Mouse (Mus musculus): Measurements from ENCODE around the gene Bmf. TPM values are rescaled to one million over a fixed set of nuclear protein-coding genes. Genes with fewer than 3 reads are reported as not detected.
A peak's percentile ranks its signal among the peaks of the same experiment; 100 is the strongest.

Gene Bmf
- total RNA-seq (2021) (10 to 100 TPM in 1 of 2 experiments, 1 to 10 TPM in 1; 8.9 to 15.9 TPM), polyA plus RNA-seq (2012; rRNA removed) (29.6 and 31.1 TPM in 2 replicates)
- long read RNA-seq: 0 reads

DNA sequence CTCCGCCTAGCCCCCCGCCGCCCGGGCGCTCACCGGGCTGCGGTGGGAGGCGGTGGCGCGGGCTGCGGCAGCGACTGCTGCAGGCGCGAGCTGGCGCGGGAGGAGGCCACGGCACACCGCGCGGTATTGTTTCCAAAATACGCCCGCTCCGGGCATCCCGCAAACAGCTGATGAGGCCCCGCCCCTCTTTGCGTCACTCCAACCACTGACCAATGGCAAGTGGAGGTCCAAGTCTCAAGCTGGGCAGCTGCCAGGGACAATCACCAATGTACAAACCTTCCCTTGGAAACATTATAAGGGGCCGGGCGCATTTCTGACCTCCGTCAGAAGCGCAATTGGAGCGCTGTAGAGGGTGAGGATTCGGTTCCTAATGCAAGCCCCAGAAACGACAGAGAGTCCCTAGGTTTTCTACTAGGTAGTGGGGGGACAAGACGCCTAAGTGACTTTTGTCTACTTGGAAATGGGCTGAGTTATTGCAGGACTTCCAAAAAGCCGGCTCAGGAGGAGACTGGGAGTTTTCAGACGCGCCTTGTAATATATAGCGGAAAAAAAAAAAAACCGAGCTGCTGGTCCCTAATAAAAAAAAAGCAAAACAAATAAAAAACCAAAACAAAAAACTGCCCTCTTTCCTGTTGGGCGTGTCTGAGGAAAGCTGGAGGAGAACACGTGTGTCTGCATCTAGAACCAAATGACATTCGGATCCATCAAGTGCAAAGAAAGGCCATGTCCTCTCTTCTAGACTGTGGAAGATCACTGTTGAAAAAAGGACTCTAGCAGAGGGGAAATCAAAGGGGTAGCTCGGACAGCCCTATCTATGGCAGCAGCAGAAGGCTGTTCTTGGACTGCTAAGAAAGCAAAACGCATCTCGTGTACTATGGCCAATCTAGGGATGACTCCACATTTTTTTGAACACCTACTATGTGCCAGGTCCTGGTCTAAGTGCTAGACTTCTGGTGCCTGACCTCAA is at the start of gene Bmf:
TSS of gene Bmf (minus strand) at position 181 of the 967 bp plus-strand sequence.
- peak; percentile 99 for DNase-seq

DNA sequence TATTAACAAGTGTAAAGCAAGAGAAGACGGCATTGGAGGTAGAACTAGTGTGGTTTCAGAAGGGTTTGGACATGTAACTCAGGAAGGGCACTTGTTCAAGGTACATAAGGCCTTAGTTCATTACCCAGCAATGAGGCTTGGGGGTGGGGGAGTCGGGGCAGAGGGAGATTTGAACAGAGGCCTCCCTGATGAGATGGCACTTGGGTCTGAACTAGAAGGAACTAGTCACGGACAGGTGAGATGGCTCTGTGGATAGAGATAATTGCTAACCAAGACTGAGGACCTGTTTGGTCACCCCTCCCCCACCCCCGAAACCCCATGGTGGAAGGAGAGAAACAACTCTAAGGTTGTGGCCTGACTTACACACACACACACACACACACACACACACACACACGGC is 49.6 kb upstream of the Bmf start:
- DNase-seq: no peak

DNA sequence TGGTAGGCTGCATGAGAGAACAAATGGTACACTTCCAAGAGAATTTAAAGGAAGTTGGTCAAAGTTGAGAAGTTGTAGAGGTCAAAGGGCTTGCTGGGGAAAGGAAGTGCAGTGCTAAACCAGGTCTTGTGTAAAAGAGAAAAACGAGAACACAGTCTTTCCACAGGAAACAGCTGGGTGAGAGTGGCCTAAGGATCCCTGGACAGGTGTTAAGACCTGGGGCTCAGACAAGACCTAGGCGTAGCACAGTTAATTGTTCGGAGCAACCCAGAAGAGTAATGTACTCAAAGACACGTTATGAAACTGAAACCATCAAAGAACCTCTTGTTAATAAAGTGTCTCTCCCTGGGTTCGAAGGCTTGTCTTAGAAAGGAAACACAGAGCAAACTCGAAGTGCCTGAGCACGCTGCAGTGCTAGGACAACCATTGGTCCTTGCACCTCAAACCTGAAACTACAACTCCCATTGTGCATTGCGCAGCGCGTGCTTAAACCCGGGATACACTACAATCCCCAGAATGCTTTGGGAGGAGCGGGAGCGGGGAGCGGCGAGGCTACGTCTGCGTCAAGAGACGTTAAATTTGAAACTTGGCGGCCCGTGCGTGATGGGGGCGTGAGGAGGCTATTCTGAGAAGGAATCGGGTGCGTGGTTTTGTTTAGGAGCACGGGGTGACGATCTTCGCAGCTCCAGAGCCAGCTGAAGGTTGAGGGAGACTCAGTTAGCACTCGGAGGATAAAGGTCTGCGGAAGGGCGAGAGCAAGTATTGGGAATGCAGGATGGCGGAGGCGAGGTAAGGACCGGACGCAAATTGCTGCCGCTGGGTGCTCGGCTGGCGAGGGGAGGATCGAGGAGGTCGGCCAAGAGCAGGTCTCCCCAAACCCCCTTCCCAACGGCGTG is 48.4 kb upstream of the Bmf start, which contains the start of gene Bub1b:
TSS of gene Bub1b (plus strand) at position 539 of the 896 bp plus-strand sequence.
- peak; percentile 93 for DNase-seq

DNA sequence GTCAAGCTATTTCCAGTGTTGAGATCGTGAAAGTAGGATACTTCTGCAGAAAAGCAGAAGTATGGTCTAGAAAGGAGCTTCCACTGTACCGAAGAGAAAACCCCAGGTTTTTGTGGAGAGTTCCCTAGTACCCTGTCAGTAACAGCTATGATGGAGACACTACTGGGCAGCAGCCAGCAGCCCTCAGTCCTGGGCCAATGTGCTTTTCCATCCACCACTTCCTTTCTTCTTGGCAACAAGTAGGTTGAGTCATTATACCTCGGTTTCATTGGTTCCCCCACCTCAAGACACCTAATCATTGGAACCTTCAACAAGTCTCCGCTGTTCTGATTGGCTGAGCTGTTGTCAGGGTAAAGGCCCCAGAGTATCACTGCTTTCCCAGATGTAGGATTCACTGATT is 41.6 kb upstream of the Bmf start:
- no peak for DNase-seq

DNA sequence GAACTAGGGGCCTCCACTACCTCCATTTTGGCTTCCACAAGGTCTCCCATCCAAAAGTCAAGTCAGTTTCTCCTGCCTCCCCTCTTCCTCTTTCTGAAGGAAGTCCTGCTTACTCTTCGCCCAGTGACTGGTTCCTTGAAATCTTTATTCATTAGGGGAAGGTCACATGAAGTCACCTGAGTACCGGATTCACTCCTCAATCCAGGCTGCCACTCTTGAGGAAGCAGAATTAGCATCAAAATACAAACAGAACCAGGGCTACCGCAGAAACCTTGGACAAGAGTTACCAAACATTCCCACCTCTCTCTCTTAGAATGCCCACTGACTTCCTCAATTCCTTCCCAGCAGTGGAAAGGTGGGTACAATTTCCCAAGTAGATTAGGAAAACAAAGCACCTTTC is 38.2 kb upstream of the Bmf start:
- DNase-seq: no peak

DNA sequence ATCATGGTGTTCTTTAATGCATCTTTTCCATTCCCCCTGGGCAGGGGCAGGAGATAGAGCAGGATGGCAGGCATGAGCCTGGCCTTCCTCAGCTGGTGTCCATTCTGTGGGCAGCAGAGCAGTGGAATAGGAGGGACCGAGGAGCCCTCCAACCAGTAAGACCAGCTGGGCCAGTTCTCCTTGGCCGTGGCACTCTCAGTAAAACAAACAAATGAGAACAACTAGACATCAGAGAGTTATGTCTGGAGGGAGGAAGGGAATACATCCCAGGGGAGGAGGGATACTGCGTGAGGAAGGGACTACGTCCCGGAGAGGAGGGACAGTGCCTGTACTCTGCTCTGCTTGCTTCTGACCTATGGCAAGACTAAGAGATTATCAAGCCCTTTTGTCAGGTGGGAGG is 36.5 kb upstream of the Bmf start:
- DNase-seq: no peak

DNA sequence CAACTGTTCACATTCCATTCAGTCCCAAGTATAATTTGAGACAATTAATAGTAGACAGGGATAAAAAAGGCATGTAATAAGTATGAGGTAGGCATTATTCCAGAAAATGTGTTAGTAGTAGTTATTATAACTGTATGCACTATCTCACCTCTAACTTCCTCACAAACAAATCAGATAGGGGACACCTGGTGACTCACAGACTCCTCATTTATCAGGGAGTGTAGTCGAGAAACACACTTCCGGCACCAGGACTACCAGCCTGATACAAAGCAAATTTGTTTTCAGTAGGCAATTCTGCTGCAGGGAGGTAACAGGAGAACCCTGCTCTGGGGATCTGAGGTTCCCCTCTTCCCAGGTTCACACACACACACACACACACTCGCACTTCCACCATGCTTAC is 23.6 kb upstream of the Bmf start:
- no peak for DNase-seq

DNA sequence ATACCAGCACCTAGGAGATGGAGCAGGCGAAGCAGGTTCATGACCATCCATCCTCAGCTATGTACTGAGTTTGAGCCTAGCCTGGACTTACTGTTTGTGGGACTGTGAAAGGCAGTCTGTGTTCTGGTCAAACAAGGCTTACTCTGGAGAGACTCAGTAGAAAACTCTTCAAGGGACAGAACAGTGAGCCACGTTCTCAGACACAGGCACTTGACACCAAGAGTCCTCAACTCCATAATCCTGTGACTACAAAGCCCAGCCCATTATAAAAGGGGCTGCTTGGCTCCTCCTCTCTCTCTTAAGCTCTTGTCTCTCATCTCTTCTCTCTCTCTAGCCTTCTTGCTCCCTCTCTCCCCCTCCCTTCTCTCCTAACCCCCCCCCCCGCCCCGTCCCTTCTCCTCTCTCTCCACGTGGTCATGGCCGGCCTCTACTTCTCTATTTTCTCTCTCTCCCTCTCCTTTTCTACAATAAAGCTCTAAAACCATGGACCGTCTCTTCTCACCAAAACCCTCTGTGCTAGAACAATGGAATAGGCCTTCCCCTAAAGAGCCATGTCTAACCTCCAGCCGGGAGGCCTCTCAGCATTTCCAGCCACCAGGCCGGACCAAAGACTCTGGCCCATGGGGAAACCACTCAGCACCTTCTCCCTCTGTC is 22.8 kb upstream of the Bmf start:
- no peak for DNase-seq

DNA sequence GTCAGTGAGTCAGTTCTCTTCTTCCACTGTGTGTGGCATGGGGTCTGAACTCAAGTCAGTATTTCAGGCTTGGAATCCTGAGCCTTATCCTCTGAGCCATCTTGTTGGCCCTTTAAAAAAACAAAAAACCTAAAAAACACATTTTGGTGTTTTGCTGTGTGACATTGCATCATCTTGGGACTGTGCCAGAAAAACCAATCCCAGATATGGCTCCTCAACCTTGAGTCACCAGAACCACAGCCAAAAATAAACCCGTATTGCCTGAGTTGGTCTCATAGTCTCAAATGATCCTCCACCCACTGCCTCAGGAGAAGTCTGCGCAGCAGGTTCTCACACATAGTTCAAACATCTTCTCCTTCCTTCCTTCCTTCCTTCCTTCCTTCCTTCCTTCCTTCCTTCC is 21.5 kb upstream of the Bmf start:
- DNase-seq: peak; percentile 64

DNA sequence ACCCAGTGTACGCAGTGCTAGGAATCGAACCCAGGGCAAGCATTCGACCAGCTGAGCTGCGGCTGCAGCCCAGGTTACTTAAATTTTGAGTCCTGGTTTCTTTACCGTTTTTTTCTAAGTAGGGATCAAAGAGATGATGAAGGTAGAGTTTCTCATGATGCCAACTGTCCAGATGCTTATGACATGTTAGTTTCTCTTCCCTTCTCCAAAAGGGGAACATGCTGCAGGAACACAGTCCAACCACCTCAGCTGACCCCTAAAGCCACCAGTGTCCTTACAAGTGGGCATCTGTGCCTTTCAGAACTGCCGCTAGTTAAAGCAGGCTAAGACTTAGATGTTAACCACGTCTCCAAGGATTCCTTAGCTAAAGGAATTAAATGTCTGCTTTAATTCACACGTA is 17.7 kb upstream of the Bmf start:
- DNase-seq: no peak

DNA sequence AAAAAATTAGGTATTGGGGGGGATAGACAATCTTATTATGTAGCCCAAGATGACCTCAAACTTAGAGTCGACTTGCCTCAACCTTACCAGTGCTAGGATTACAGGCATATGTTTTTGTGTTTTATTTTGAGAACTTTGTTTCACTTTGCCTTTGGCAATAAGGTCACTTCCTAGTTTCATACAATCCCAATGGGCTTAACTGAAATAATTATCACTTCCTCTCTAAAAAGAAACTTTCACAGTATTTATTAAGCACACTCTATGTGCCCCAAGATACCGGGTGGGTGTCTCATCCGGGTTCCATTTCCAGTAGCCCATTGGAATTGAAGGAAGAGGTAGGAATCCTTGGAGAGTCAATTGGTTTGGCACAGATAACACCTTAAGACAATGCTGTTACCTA is 12.9 kb upstream of the Bmf start:
- DNase-seq: no peak

DNA sequence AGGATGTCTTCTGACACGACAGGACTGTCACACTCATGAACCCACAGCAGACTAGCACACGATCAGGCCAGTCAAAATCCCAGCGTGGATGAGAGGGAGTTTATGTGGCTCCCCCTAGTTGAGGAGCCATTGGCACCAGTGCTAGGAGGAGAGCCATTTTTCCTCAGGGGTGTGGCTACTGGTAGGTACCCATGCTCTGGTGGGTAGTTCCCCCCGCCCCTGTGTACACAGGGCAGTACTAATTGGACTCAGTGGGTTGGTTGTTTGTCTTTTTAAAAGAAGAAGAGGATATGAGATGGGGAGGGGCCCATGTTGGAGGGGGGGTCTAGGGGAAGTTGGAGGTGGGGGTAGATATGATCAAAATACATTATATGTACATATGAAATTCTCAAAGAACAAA is 12.5 kb upstream of the Bmf start:
- no peak for DNase-seq

DNA sequence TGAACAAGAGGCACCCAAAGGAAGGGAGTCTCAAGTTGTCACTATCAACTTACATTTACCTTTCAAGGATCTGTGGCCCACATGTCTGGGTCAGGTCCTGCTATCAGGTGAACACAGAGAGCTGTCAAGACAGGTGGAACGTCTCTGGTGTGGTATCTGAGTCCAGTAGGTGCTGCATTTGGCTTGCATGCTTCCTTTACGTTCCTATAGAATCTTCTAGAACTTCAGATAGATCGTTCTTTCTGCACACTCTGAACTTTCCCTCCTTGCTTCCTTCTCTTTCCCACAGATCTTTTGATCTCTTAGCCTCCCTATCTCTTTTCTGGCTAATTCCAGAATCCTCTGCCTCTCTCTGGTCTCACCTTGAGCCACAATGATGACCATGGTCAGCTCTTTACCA is 8.9 kb upstream of the Bmf start:
- DNase-seq: no peak

DNA sequence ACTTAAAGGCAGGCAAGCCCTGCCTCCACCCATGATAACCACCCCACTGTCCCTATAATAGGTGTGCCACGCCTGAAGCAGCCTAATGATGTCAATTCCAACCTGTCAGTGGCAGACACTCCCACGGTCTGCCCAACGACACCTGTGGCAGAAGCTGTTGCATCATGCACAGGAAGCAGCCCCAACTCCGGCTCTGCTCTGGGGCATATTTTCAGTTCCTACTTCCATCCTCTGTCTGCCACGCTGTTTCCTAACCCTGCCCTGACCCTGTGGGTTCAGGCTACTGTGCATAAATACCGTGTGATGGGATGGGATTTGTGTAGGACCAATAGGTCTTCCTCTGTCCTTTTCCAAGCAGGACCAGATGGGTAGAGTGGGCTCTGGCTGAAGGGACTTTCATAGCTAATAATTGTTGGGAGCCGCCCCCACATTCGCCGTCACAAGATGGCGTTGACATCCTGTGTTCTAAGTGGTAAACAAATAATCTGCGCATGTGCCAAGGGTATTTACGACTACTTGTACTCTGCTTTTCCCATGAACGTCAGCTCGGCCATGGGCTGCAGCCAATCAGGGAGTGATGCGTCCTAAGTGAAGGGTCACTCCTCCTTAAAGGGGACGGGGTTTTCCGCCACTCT is 5.0 kb upstream of the Bmf start:
- DNase-seq: peak; percentile 66

DNA sequence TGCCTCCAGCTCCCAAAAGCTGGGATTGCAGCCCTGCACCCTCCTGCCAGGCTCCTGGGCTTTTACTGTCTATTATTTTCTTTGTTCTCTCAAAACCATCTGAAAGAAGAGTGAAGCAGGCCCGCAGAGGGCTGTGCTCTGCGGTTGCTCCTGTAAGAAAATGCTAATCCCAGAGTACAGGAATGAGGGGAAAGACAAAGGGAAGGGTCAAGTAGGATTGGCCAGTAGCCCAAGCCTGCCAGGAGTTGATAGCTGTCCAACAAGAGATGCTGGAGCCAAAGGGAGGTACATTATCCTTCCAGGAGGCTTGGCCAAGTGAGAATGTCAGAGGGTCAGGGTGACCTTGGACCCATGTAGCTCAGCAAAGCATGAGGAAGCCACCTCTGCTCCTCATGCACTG is 2.1 kb upstream of the Bmf start:
- peak; percentile 29 for DNase-seq

DNA sequence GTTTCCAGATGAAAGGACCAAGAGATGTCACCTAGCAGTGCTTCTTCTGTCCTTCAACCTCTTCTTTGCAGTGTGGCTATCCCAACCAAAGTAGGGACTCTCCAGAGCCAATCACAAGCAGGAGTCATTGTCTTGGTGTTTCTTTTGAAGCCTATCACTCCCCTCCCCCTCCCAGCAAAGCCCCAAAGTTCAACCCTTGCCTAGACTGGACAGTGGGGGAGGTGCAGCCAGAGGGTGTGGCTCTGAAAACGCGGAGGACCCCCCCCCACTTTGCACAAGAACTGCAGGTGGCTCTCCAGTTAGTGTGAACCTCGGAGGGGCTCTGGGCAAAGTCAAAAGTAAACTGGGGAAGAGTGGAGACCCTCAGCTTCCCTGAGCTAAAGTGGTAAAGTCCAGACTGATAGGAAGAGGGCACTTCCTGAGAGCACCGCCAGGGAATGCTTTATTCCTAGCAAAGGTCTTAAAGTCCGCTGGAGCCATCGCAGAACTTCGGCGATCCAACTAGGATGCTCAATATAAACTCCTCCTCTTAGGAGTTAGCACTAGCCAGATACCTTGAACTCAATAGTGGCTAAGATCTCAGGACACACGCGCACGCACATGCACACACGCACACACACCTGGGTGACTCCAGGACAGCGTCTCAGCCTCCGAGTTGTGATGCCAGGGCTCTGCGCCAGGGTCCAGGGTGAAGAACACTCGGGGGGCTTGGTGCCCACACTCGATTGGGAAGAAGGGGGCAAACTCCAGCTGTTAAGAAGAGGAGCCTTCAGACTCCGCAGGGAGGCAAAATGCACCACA is 866 bp downstream of the Bmf start:
- peak; percentile 25 for DNase-seq

DNA sequence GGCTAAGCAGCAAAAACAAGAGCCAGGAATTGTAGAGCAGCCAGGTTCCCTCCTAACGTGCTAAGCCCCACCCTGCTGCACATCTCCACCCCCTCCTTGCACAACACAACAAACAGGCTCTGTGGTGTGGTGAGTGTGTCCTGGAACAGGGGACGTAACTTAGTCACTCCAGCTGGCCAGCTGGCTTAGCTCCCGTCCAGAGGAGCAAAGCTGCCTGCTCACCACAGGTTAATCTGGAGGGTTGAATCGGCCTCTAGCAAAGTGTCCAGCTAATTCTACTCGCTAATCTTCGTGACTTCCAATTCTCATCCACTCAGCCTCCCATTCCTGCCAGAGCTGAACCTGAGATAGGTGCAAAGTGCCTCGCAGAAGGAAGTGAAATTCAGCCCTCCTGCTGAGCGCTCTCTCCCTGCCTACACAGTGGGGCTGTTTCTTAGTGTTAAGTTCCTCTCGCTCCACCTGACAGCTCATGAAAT is 1.9 kb downstream of the Bmf start:
- DNase-seq: peak; percentile 85

DNA sequence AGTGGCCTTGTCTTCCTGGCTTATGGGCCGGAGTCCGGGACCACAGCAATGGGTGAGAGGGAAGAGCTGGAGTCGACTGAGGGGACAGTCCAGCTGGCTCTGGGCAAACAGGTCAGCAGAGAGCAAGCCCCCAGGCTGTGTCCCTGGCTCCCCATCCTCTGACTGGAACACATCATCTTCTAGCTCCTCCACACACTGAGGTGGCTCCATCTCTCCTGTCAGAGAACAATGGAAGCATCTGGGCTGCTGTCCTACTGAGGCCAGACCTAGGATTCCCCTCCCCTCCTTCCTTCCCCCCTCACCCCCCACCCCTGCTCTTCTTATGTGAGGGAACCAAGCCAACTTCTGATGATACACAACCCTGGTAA is 2.7 kb downstream of the Bmf start:
- no peak for DNase-seq

DNA sequence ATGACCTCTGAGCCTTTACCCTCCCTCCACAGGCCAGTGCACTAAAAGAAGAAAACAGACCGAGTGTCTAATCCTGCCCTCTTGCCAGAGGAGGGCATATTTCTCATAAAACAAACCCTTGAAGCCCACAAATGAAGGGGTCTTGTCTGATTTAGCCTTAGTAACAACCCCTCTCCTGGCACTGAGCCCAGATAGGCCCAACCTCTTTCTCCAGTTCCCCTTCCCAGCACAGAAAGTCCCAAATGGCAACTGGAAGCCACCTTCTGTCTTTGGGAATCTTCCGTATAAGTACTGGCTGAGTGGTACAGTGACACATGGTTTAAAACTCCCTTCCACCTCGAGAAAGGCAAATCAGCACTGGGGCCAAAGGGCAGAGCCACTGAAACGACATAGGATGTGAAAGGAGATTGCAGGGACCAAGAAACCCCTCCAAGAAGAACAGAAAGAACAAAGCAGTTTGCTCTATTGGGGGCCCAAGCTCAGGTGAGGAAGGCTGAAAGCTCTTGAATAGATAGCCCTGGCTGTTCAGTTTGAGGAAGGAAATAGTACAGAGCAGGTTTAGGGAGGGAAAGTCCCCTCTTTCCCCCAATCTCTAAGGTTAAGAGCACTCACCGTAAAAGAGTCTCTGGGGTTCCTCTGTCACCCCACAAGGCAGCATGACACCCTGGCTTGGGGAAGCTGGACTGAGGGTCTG is 3.2 kb downstream of the Bmf start:
- no peak for DNase-seq
